Mouse (Mus musculus) brain, embryonic 18.5 days (tissue): Measurements from ENCODE around the gene Vsnl1.

Source experiments
- DNase-seq: peaks from one replicate; pipeline ENCODE4 v3.0.0-alpha.2; 2012; ENCODE audit warnings: low read depth, low spot score

Vsnl1 gene

GRCm38 (mm10) chr12:11384754-11385153, 51.7 kb downstream of the Vsnl1 start:
- no peak for DNase-seq

- DNase-seq: no peak
These were observed 57.0 kb downstream of the Vsnl1 start for GRCm38 (mm10) chr12:11379396-11379795.

- DNase-seq: peak; percentile 22
These were observed 66.4 kb downstream of the Vsnl1 start for GRCm38 (mm10) chr12:11370056-11370455.

DNA sequence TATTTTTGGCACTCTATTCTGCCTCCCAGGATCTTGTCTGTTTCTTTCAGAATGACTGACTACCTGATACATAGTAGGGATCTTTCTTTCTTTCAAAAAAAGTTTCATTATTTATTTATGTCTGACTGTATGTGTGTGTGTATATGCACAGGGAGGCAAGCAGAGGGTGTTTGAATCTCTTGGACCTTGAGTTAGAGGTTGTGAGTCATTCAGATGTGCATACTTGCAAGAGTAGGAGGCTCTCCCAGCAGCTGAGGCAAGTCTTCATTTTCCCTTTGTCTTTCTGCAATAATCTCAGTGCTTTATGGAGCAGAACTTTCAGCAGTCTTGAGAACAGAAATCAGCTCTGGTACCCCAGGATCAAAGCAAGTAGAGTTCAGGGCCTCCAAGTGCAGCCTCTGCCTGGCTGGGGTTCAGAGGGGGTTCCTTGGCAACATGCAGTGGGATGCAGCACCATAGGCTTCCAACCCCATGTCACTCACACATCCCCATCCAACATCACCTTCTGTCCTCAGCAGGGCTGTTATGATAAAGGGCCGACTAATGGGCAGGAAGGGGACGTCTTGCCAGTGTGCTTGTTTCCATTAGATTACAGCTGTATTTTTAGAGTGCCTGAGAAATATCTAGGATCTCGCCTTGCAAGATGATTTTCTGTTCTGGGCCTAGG, 69.2 kb downstream of the Vsnl1 start:
- no peak for DNase-seq

GRCm38 (mm10) chr12:11364870-11365269, 71.5 kb downstream of the Vsnl1 start:
- no peak for DNase-seq

- no peak for DNase-seq
These were observed 74.0 kb downstream of the Vsnl1 start for GRCm38 (mm10) chr12:11362435-11362834.

- DNase-seq: no peak
These were observed 85.5 kb downstream of the Vsnl1 start for GRCm38 (mm10) chr12:11350895-11351294.

GRCm38 (mm10) chr12:11349870-11350269, 86.5 kb downstream of the Vsnl1 start:
- DNase-seq: no peak

DNA sequence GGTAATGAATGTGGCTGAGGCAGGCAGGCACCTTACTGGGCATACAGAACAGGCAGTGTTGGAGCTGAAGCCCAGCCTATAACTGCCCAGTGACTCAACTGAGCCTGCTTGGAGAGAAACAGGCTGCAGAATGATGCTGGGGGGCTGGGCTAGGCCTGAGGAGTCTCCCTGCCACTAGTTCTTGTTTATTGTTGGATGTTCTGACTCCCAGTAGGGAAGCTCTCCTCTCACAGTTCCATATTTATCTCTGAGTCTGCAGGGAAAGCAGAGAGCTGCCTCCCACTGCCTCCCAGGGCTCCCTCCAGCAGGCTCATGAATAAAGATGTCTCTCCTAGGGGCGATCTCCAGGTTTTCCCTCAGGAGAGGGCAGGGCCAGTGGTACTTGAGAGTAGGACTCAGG, 88.0 kb downstream of the Vsnl1 start:
- no peak for DNase-seq

DNA sequence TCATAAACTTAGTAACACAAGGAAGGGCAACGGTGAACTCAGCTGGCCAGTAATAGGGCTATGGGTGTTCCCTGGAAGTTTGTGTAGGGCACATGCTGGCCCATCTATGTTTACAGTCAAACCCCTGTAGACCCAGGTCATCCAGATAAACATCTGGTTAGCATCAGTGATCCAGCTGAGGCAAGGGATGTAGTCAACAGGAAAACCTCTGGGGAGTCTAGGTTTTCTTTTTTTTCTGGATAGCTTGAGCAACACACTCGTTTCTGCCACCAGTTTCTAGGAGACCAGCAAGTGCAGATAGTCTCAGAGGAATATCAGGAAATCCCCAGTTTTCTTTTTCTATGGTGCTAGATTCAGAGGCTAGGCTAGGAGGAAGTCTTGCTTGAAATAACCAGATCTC, 90.5 kb downstream of the Vsnl1 start:
- DNase-seq: no peak

GRCm38 (mm10) chr12:11342020-11342600, 94.3 kb downstream of the Vsnl1 start:
- no peak for DNase-seq

GRCm38 (mm10) chr12:11338251-11338650, 98.2 kb downstream of the Vsnl1 start:
- DNase-seq: no peak

DNA sequence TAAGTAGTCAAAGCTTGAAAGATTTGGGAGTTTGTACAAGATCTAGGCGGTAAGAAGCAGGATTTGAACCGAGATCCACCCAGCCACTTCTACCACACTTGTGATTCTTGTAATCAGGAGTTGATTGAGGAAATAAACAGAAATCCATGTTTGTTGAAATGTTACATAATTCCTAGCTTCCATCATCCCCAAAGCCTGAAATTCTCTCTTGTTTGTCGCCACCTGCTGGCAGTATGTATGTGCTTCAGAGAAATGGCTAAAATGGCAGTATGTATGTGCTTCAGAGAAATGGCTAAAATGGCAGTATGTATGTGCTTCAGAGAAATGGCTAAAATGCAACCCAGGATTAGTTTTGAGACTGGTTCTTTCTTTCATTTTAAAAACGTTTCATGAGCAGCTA, 99.6 kb downstream of the Vsnl1 start:
- DNase-seq: no peak

- DNase-seq: peak; percentile 18
These were observed 109.9 kb downstream of the Vsnl1 start for GRCm38 (mm10) chr12:11326483-11326882.

- DNase-seq: no peak
These were observed 111.9 kb downstream of the Vsnl1 start for GRCm38 (mm10) chr12:11324480-11324879.

DNA sequence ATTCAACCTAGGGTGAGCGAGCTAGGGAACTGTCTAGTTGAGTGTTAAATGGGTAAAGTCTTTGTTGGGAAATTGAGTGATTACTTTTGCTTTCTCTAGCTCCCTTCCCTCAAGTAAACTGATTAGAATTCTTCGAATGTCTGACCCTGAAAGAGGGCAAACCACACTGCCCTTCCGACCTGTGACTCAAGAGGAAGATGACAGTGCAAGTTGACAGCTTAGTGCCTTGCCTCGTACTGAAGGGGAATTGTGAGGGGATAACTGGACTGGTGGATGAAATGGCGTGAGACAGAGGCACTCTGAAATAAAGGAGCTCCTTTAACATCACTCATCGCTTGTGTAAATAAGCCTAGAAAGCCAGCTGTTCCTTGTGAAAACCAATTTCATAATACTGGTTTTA, 118.7 kb downstream of the Vsnl1 start:
- no peak for DNase-seq

- peak; percentile 10 for DNase-seq
These were observed 122.6 kb downstream of the Vsnl1 start for GRCm38 (mm10) chr12:11313840-11314239.

- DNase-seq: no peak
These were observed 125.3 kb downstream of the Vsnl1 start for GRCm38 (mm10) chr12:11311106-11311505.

DNA sequence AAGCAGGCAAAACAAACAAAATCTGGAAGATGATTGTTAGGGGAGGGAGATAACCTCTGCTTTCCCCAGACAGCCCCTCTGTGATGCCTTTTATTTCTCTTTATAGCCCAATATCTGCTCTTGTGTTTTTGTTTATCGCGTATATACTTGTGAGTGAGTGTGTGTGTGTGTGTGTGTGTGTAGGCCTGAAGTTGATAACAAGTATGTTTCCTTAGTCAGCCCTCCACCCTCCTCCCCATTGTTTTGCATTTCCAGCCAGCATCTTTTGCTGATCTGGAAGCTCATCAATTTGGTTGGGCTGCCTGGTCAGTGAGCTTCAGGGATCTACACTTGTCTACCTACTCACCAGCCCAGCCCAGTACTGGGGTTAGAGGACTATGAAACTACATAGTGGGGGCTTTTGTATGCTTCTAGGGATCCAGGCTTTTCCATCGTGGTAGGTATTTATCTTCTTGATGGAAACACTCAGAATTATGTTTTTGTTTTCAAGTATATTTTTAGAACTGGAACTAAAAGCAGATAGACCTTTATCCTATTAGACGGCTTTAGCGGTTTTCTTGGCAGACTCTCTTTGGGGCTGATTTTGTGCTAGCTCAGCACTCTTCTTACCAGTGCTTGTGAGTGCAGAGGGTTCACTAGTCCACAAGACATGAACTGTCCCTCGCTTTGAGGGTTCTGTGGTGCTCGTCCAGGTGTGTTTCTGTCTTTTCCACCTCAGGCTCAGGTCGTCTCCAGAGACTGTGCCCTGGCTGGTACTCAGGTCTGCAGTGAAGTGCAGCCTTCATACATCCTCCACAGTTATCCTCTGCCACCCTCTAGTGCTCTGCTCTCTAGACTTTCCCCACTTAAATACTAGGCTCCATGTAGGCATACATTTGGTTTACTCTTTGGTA, 129.4 kb downstream of the Vsnl1 start:
- no peak for DNase-seq

DNA sequence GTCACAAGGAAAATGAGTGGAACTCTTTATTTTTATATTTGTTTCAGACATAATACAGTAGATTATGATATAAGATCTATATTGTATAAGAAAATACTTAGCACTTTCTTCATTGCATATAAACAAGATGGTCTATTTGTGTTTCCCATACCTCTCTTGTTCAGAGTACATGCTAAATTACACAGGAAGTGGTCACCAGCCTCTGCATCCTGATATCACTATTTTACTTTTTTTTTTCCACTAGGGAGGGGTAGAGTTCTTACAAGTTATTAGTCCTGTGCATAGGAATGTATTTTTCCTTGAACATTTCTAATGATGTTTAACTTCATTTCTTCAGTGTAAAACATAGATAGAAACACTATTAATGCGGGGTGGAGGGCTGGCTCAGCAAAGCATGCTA, 135.6 kb downstream of the Vsnl1 start:
- no peak for DNase-seq

DNA sequence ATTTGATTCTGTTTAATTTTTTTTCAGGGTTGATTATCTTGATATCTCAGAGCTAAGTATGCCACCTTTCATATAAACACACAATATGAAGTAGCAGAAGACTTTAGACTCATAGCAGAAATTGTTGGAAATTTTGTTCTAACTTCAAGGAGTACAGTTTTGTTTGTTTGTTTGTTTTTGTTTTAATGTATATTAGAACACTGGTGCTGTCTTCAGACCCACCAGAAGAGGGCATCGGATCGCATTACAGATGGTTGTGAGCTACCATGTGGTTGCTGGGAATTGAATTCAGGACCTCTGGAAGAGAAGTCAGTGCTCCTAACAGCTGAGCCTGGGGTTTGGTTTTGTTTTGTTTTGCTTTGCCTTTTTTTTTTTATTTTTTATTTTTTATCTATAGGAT, 150.0 kb downstream of the Vsnl1 start:
- no peak for DNase-seq

DNA sequence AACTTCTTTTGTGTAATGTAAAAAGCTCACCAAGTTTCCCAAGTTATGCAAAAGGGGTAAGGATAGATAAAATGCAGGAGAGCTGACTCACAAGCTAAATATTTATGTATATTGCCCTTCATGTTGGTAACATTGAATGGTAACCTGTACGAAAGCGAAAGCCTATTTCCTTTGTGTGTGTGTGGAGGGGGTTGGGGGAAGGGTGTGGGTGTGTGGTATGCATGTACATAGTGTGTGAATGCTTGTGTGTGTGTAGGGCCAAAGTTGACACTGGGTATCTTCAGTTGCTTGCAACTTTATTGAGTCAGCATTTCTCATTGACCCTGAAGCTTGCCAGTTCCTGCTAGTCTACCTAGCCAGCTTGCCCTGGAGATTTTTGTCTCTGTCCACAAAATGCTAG, 154.8 kb downstream of the Vsnl1 start:
- no peak for DNase-seq

DNA sequence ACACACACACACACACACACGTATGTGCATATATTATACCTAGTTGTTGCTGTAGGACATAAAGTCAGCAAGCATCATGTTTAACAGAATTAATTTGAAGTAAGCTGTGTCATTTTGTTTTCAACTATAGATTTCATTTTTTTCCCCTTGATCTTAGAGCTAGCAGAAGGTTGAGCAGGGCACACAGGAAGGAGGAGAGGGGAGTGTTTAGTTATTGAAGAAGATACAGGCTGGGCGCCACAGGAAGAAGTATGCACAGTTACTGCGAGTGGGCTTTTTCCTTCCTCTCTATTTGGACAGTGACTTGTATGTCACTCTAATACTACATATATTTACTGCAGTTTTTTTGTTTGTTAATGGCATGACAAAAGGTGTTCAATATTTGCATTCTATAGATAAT, 156.5 kb downstream of the Vsnl1 start:
- no peak for DNase-seq
